Mouse (Mus musculus) left cerebral cortex, adult 11 months (tissue): ENCODE results near the gene Ccdc85c.

ENCODE experiments used
- DNase-seq: peaks from one replicate; pipeline ENCODE4 v3.0.0; 2022; ENCODE audit warnings: low spot score

The Ccdc85c gene

DNA sequence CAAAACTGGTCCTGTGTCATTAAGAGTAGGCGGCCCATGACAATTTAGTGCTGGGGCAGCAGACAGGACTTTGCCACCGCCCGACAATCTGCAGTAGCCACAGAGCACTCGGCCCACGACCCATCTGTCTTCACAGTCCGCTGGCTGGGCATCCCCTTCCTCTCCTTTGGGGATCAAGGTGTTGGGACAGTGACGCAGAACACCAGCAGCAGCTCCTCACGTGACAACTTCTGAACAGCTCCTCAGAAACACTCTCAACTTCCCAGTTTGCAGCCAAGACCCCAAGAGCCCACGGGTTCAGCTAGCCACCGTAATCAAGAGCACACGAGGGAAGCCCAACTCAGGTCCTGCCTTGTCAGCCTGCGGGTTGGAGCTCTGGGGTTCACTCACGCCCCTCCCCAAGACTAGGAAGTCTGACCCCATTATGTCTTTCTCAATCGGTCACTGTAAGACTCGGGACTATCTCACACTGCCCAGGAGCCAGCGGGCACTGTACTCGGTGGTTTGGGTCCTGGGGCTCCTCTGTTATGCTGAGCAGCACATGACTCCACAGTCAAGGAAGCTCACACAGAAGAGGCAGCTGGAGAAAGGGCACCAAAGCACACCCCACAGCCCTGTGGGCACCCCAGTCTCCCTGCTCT, 36.7 kb downstream of the Ccdc85c start:
- no peak for DNase-seq

GRCm38 (mm10) chr12:108237300-108238006, 37.8 kb downstream of the Ccdc85c start:
- no peak for DNase-seq

DNA sequence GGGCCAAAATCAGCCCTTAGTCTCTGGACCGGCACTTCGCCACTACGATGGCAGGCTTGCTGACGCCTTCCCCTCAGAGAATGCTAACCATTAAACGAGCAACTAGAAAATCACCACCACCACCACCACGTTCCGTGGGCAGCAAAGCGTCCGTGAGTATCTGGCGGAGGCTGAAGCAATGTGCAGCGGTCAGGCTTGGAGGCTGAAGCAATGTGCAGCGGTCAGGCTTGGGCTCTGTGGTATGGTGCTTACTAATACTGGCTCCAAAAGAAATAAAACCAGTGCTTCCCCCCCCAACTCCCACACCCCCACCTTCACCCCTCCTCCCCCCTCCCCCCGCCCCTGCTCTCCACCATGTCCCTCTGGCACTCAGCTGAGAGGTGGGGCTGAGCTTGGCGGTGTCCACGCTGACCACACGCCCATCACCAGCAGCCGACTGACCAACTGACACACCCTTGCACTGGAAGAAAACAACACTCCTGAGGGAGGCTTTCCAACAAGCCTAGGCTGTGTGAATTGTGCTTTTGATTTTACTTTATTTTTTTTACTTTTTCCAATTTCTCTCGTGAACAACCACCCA, 39.2 kb downstream of the Ccdc85c start:
- no peak for DNase-seq

DNA sequence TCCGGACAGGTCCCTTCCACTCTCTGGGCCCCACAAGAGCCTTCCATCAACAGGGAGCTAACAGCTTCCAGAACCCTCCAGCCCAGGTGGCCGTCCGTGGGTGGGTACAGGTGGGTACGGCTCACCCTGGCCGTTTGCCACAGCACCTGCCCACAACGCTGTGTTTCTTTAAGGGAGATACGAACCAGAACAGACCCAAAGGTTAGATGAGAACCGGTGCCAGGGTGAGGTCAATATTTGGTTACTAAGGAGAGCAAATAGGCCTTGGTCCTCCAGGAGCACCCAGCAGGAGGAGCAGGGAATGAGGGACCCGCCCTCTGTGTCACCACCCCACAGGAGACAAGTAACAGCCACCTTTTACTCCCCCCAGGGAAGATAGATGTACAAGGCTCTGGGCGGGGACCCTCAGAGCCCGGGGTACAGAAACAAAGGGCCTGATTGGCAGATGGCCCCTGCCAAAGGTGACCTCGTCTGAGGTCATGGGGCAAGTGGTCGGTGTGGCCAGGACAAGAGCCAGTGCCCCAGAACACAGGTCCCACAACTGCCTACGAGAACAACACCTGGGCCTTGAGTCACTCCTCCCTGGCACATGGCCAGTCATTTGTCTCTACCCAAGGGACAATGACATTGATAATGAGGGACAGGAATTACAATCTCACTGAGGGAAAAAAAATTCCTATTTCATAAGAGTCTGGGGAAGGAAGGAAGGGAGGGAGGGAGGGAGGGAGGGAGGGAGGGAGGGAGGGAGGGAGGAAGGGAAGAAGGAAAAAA, 40.2 kb downstream of the Ccdc85c start:
- DNase-seq = no peak

- no peak for DNase-seq
Measured at GRCm38 (mm10) chr12:108233736-108234135, 41.5 kb downstream of the Ccdc85c start.

GRCm38 (mm10) chr12:108231901-108232300, 43.3 kb downstream of the Ccdc85c start:
- DNase-seq = no peak

DNA sequence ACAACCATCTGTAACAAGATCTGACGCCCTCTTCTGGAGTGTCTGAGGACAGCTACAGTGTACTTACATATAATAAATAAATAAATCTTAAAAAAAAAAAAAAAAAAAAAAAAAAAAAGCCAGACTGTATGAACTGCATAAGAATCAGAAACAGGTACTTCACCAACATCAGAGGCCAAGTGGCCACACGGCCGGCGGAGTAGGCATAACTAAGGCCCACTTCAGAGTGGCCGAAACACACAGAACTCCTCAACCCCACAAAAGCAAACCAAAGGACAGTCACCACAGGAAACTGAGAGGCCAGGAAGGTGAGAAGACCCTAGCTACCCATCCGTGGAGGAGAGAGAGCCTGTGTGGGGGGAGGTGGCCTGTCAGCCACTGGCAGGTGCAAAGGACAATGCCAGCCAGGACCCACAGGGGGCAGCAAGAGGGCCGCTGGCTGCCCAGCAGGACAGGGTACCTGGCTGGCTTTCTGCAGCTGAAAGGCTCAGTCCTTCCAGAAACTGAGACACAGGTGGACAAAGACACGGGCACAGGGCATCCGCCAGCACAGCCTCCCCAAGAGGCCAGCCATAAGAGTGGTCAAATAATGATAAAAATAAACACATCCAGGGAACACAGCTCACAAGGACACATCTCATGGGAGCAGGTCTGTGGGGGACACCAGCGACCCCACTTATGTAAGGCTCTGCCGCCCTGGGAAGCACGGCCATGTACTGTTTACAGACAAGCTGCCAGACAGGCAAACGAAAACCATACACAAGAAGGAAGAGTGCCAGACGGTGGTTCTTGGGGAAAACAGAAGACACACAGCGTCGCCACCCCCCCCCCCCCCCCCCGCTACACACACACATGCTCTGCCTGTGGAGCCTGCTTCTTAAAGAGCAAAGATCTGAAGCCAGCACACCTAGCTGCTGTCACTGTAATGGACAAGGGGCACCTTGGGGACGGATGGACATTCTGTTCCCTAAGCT, 44.1 kb downstream of the Ccdc85c start:
- no peak for DNase-seq

DNA sequence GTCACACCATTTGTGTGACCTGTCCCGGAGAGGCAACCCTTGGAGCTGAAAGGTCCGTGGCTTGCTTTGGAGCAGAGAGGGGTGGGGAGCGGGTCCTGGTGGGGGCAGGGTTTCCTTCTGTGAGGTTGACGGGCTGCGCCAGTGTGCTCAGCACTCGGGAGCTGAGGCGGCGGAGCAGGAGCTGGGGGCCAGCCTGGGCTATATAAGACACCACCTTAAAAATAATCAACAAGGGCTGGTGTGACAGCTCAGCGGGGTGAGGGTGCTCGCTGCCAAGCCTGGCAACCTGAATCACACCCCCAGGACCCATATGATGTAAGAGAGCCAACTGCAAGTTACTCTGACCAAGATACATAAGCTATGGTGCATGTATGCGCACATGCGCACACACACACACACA, 45.1 kb downstream of the Ccdc85c start:
- no peak for DNase-seq

DNA sequence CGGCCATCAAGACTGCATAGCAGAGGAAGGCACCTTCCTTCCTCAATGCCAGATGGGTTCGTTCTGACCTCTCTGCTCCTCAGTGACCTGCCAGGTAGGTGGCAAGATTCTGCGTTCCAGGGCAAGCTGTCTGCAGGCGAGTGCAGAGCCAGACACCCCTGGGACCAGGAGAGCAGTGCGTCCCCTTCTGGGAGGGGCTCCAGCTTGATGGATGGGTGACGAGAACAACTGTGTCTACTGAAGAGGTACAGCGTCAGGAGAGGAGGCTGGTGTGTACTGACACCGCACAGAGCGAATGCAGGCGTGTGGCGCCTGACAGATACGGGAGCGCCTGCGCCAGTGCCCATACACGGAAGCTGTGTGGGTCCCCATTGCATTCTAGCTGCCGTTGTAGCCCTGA, 47.7 kb downstream of the Ccdc85c start:
- DNase-seq = no peak

GRCm38 (mm10) chr12:108226941-108227340, 48.3 kb downstream of the Ccdc85c start:
- no peak for DNase-seq

DNA sequence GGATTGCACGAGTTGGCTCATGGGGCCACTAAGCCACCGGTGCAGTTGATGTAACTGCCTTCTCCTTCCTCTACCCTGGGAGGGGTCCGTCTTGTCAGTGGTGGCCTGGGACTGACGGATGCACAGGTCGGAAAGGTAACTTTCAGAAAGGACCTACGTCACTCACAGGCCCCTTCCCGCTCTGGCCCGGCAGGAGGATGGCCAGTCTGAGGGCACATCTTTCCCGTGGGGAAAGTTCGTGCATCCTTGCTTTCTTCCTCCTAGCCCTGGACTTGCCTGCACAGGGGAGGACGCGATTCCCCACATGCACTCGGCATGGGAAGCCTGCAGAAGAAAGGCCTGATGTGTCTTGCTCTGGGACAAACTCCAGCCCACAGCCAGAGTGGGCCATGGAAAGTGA, 49.0 kb downstream of the Ccdc85c start:
- DNase-seq = no peak

DNA sequence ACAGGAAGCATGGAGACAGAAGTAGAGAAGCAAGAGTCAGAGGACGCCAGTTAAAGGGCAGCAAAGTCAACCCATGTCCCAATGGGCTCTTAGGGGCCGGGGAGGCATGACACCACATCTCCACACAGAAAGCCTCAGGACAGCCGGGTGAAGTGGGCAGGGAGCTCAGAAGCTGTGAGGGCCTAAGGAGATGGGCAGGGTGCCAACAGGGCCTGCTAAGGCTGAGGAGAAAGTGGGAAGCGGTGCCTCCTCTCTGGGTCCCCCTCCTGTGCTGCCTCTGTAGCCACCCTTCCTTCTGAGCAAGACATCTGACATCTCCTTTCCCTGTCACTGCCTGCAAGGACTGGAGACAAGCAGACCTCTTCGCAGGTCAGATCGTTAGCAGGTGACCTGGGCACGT, 49.4 kb downstream of the Ccdc85c start:
- no peak for DNase-seq

DNA sequence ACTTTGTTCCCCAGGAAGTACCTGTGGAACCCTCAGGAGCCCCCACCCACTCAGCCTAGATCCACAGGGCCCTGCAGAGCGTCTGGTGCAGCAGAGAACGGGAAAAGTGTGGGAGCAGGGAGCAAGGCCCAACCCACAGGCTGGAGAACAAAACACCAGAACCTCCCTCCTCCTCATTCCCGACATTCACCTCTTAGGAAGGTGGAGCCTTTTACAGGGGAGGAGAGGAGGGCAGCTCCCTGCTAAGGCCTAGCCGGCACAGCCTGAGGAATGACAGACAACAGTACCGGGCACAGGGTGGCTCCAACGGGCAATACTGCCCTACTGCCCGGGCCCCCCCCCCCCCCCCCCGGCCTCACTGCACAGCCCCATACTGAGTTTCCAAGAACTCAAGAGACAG, 51.9 kb downstream of the Ccdc85c start:
- no peak for DNase-seq

DNA sequence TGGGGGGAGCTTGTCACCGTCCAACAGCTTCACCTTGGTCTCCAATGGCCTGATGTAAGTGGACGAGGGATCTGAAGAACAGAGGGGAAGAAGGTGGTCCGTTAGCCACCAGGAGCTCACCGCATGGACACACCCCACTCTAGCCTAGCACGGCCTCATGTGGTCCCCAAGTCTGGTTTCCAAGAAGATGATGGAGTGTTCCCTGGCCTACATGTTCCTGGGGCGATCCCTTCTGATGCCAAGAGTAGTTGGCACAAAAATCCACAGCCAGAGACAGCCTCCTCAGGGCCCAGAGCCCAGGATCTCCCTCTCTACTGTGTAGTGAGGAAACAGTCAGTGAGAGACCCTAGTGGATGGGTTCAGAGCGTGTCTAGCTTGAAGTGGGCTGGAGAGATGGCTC, 53.5 kb downstream of the Ccdc85c start:
- DNase-seq = no peak

DNA sequence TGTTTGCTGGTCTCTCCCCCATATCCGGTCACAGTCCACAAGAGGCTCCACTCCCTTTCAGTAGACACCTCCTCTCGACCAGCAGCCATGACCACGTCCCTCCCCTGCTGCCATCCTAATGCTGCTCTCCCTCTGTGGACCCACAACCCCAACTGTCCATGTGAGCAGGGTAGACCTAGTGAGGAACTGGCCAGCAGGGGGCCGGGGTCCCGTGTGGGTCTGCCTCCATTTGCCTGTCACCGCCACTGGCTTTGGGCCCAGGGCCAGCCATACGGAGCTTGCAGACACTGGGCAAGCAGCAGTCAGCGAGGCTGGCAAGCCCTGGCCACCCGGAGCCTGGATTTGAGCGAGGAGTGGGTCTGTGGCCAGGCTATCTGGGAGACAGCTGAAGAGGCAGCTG, 54.0 kb downstream of the Ccdc85c start:
- no peak for DNase-seq

DNA sequence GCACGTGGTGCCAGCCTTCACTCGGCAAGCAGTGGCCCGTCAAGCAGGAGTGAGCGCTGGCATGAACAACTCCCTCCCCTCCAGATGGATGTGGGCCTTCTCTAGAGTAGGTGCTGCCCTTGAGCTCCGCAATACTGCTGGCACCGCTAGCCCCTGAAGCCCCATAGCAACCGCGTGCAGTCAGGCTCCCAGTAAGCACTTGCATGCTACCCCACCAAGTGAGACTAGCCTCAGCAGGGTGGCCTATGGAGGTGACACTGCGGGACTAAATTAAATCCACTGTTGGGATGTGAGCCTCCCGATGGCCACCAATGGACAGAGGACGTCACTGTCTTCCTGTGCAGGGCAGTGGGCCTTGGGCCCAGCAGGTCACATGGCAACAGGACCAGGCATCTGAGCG, 54.6 kb downstream of the Ccdc85c start:
- no peak for DNase-seq

GRCm38 (mm10) chr12:108219825-108220616, 55.2 kb downstream of the Ccdc85c start:
- DNase-seq = no peak

DNA sequence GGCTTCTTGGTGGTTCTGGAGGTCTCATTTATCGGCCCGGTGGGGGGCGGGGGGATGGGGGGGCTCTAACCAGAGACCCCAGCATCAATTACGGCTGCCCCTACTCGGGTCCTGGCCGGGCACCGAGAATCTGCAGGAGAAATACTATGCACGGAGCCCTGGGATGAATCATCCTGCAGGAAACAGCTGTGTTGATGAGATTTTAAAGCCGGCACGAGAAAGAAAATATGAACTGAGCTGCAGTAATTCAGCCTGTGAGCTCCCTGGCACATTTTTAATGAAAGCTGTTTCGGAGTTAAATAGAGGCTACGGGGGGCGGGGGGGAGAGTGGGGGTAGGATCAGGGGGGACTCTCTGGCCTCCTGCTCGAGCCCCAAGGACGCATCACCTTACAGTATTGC, 56.1 kb downstream of the Ccdc85c start:
- DNase-seq = no peak

DNA sequence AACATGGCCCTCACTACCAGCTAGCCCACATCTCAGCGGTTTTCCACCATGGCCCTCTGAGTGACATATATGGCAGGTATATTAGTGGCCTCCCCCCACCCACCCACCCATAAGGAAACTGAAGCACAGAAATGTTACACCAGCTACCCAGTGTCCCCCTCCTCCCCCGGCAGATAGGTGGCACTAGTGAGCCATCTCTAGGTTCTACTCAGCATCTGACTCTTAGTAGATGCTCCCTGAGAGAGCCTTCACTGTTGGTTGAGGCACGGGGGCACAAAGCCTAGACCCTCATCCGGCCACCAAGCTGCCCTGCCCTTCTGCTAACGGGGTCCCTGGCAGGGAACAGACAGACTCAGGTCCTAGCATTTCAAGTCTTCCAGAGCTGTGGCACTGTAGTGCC, 57.7 kb downstream of the Ccdc85c start:
- no peak for DNase-seq

GRCm38 (mm10) chr12:108216611-108217370, 58.4 kb downstream of the Ccdc85c start:
- no peak for DNase-seq
